Mouse (Mus musculus) kidney, postnatal 14 days (tissue): ENCODE measurements at regions not wholly inside any gene's neighbourhood (a gene's known extent, or its start where the extent isn't known, plus 50 kb on each side); places are given as distances from the start of the nearest gene placed in this dataset.

Source experiments
- DNase-seq: peaks from one replicate; pipeline ENCODE4 v3.0.0; 2022; ENCODE audit warnings: mixed read lengths

DNA sequence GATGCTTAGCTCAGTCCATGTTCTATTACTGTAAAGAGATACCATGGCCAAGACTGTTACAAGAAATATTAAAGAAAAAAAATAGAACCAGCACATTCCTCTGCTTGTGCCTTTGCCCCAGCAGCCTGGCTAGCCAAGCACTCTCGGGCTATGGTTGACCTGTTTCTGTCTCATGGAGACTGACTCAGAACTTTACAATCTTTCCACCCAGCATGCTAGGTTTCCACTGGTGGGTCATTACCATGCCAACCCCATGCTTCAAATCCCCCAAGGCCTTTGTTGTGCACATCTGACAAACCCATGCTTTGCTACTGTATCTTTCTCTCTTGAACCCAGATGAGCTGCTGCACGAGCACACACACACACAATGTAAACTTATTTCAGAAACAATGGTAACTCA lies 579.3 kb upstream of the 1700015G11Rik start:
- DNase-seq: no peak

DNA sequence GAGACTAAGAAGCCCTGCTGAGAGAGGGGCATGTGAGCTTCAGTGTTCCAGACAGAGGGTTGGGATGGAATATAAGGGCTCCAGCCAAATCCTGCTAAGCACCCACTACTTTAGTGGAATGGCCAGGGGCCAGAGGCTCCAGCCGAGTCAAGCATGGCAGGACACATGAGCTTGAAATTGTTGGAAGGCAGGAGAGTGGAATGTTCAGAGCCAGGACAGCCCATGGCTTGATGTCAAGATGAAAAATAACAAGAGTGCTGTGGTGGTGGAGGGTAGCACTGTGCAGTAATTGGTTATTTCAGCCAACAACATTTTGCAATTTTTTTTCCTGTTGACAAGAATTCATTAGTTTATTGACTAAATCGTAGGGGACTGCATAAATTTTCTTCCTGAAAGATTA lies 567.6 kb upstream of the 1700015G11Rik start:
- DNase-seq: peak; percentile 1
